Mouse (Mus musculus) bone marrow, adult 2 months (tissue): ENCODE data around the gene Stard3. TPM values are rescaled to one million over a fixed set of nuclear protein-coding genes. Genes with fewer than 3 reads are reported as not detected.
"Not testable (repeated sequence)": the region's sequence is repeated elsewhere in the genome, so short reads cannot be mapped to it uniquely, and the experiment has no call there.

ENCODE experiments used
- H3K27ac ChIP-seq: fragments of 200-500 bp; 2 replicates; pipeline ENCODE4 v1.5.1; 2012; ENCODE audit warnings: low read depth, mild to moderate bottlenecking, control low read depth, inconsistent platforms, low read length; ENCODE audit not compliant: control insufficient read depth, poor library complexity, insufficient read depth
- H3K4me1 ChIP-seq: fragments of 200-500 bp; 2 replicates; pipeline ENCODE4 v1.6.1; 2011; ENCODE audit warnings: low read length; ENCODE audit not compliant: control insufficient read depth, insufficient read depth
- H3K4me3 ChIP-seq: fragments of 200-500 bp; replicated peaks from 2 replicates; pipeline ENCODE3; 2011; ENCODE audit warnings: mild to moderate bottlenecking, low read depth, low read length, control low read depth; ENCODE audit not compliant: control insufficient read depth
- CTCF ChIP-seq: fragments of 200-500 bp; IDR thresholded peaks from 2 replicates; pipeline ENCODE4 v1.5.1; 2011; ENCODE audit warnings: low read length, control low read depth; ENCODE audit not compliant: control insufficient read depth, insufficient read depth
- POLR2A ChIP-seq: fragments of 200-500 bp; IDR thresholded peaks from 2 replicates; pipeline ENCODE4 v1.6.1; 2011; ENCODE audit warnings: low read depth, mild to moderate bottlenecking, control low read depth, low read length, borderline replicate concordance; ENCODE audit not compliant: control insufficient read depth
- WGBS: fragments of 180-500 bp; shearing (Covaris S2); methylation state at CpG from one replicate; pipeline ENCODE4 v1.1.7; 2018; 5-methylcytosine and 5-hydroxymethylcytosine counted together
- polyA plus RNA-seq: library from polyadenylated mRNA; stranded (reverse); fragments of >200 nt; gene quantifications from 2 replicates; pipeline ENCODE4 v1.2.4, GENCODE M21; 2011; ENCODE audit warnings: low replicate concordance; ENCODE audit not compliant: missing spikeins, insufficient read depth, insufficient read length

Stard3 gene
- polyA plus RNA-seq, 1 experiment, result 32.3 TPM

DNA sequence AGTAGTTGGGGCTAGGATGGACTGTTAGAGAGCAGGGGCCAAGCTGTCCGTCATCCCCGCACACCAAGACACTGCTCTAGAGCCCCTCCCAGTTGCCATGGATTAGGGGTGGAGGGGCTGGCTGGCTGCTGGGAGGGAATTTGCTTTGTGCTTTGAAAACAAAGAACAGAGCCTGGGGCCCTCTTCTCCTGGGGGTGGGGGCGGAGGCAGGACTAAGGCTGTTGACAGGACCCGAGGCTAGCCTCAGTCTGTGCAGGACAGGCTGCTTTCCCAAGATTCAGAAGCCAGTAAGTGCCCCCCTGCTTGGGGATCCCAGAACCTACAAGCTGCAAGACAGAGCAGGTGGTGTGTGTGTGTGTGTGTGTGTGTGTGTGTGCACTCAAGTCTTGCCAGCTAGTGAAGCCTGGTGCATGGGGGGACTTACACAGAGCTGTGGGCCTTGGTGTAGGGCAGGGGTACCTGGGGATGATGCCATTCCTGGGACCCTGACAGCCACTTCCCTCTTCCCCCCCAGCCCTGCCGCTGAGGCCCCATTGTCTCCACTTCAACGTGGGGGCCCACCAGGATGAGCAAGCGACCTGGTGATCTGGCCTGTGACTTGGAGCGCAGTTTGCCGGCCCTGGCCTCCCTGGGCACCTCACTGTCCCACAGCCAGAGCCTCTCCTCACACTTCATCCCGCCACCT, 13.5 kb downstream of the Stard3 start:
- TF ChIP-seq POLR2A (no peak), CTCF (no peak)
- no peak overlapping the region for H3K27ac ChIP-seq
- 75% methylated on average over 10 of the region's 10 CpGs for WGBS

DNA sequence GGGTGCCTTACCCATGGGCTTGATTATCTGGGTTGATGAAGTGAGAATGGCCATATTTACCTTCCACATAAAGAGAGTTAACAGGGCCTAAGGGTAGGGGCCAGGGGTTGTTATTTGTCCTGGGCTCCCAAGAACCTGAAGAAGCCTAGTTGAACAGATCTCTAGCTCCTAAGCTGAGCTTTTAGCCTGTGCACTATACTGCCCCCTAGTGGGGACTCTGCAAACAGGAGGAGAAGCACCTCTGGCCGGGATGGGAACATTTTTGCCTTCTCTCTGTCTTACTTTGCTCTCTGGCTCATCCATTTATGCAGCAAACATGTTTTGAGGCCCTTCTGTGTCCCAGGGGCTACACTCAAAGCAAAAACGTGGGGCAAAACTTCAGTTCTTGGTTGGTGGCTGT, 14.2 kb downstream of the Stard3 start:
- Histone ChIP-seq H3K4me3 (no peak overlapping the region), H3K27ac (no peak overlapping the region), H3K4me1 (peaks cover 2% of the 10 kb centered on the region; the same call in 1 of the 2 replicates)
- no peak for TF ChIP-seq POLR2A
- TF ChIP-seq CTCF, result peak; percentile 82
- 16% methylated on average over 2 of the region's 2 CpGs for WGBS

More for the DNA sequence above, 13.5 kb downstream of the Stard3 start:
- H3K4me1 ChIP-seq, result peaks cover 4% of the 10 kb centered on the region; the same call in 1 of the 2 replicates
- no peak overlapping the region for H3K4me3 ChIP-seq

DNA sequence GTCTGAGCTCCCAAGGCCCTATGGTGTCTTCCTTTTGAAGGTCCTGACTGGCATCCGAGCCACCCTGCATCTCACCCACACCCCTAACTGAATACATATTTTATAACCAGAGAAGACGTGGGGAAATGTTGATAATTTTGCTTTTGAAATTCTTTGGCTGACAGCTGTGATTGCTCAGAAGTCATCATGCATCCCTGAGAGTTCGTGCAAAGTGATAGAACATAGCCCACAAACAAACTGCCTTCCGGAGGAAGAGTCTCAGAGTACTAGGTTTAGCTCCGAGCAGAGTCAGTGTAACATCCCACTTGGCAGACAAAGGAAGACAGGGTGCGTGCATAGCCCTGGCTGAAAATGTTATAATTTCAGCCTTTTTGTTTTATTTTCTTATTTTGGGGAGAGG, 15.1 kb downstream of the Stard3 start:
- TF ChIP-seq CTCF (no peak), POLR2A (no peak)
- 90% methylated on average over 6 of the region's 6 CpGs for WGBS
- Histone ChIP-seq H3K4me1 (no peaks in the 10 kb centered on the region), H3K4me3 (no peak overlapping the region), H3K27ac (no peak overlapping the region)

DNA sequence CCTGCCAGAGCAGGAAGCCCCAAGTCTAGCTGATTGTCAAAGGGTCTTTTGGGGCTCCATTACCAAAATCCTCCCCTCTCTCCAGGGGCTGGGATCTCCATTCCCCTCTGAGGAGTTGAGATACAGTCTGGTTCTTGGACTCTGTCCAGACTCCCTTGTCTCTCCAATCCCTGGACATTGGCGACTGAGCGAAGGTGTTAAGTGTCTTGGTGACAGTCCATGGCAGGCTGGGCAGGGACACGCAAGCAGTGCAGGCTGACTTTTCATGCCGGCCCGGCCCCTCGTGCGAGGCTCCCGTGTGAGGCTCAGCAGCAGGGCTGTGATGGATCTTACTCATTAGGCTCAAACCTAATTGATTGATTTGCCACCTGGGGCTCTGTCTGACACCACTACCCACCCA, 16.1 kb downstream of the Stard3 start:
- TF ChIP-seq CTCF (no peak), POLR2A (no peak)
- WGBS, result 90% methylated on average over 8 of the region's 8 CpGs
- Histone ChIP-seq H3K4me1 (no peaks in the 10 kb centered on the region), H3K27ac (no peak overlapping the region), H3K4me3 (no peak overlapping the region)

DNA sequence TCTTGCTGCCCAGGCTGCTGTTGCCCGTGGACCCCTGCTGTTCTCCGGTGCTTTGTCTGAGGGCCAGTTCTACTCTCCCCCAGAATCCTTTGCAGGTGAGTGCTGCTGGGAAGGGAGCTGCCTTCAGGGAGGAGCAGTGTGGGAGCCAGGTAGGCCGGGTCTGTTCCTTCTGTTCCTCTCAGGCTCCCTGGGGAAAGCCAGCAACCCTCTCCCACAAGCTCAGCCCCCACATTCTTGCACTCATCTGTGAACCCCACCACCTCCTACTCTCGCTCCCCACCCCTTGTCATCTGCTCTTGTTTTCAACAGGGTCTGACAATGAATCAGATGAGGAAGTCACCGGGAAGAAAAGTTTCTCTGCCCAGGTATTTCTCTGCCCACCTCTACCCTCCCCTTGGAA, 18.6 kb downstream of the Stard3 start:
- Histone ChIP-seq H3K4me1 (no peaks in the 10 kb centered on the region), H3K27ac (no peak overlapping the region), H3K4me3 (no peak overlapping the region)
- TF ChIP-seq POLR2A, result no peak
- no peak for TF ChIP-seq CTCF
- 78% methylated on average over 5 of the region's 5 CpGs for WGBS

DNA sequence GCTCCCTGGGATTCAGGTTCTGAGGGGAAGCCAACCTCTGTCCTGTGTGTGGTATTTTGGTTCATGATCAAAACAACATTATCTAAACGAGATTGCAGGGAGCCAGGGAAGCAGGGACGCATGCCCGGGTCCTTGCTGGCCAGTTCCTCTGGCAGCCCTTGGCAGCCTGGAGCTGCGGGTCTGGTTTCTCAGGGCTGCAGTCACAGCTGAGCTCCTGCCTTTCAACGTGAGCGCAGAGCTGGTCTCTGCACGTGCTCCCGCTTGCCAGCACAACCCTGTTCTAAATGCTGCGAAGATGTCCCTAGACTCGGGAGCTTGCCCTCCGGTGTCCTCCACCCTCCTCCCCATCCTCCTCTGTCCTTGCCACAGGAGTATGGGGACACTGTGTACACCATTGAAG, 19.6 kb downstream of the Stard3 start:
- no peak overlapping the region for H3K27ac ChIP-seq
- 84% methylated on average over 11 of the region's 11 CpGs for WGBS
- no peak for TF ChIP-seq POLR2A
- no peaks in the 10 kb centered on the region for H3K4me1 ChIP-seq
- no peak overlapping the region for H3K4me3 ChIP-seq

DNA sequence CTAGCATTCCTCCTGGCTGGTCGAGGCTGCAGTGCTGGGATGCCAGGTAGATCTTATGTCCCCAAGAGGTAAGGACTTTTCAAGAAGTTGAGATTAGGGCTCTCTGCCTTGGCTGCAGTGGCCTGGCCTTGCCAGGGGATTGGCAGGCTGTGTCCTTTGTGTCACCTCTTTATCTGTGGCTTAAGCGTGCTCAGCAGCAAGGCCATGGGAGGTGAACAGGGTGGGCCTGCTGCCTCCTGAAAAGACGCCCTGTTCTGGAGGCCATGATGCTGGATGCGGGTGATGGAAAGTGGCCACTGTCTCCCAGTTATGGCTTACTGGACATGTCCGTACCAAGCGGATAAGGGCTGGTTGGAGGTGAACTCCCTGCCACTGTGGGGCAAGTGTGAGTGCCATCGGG, 21.2 kb downstream of the Stard3 start:
- Histone ChIP-seq H3K4me1 (no peaks in the 10 kb centered on the region), H3K4me3 (no peak overlapping the region), H3K27ac (no peak overlapping the region)
- WGBS, result 87% methylated on average over 7 of the region's 7 CpGs
- TF ChIP-seq POLR2A (no peak), CTCF (no peak)

DNA sequence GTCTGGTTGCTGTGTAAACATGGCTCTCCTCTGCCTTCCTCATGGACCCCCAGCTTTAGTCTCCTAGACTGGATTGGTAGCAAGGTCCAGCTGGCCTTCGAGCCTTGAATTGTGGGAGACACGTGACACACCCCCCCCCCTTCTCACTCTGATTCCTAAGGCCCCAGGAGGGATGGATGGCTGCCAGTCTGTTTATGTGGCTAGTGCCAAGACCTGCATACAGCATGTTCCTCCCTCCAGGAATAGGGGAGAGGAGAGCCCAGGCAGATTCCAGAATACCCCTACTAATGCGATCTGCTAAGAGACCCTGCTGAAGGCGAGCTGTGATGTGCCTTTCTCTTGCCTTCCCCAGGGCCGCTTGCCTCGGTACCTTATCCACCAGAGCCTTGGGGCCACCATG, 21.9 kb downstream of the Stard3 start:
- Histone ChIP-seq H3K4me1 (no peaks in the 10 kb centered on the region), H3K4me3 (no peak overlapping the region), H3K27ac (no peak overlapping the region)
- 89% methylated on average over 6 of the region's 6 CpGs for WGBS
- no peak for TF ChIP-seq CTCF
- no peak for TF ChIP-seq POLR2A

DNA sequence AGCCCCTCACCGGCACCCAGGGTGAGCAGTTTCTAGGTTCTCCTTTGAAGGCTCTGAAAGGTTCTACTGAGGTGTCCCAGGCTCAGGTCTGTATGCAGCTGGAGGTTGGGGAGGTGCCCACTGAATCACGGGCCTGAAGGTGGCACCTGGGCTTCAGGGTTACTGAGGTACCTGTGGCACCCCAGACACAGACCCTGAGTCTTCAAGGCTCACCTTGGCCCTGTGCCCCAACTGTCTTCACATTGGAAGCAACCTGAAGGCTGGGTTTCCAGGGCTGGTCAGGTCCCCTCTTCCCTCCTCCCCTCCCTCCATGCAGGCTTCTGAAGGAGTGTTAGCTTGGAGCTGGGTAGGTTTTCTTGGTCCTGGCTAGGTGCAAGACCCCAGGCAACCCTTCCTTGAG, 23.5 kb downstream of the Stard3 start:
- Histone ChIP-seq H3K4me1 (no peaks in the 10 kb centered on the region), H3K27ac (no peak overlapping the region), H3K4me3 (no peak overlapping the region)
- no peak for TF ChIP-seq CTCF
- TF ChIP-seq POLR2A, result no peak
- 89% methylated on average over 2 of the region's 2 CpGs for WGBS

DNA sequence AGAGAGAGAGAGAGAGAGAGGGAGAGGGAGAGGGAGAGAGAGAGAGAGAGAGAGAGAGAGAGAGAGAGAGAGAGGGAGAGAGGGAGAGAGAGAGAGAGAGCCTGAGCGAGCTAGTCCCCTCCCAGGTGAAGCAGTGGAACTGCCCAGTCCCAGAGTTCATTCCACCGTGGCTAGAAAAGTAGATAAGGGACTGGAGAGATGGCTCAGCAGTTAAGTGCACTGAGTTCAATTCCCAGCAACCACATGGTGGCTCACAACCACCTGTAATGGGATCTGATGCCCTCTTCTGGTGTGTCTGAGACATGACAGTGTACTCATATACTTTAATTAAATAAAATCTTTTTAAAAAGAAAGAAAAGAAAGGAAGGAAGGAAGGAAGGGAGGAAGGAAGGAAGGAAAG, 24.2 kb downstream of the Stard3 start:
- WGBS, result 60% methylated on average over 2 of the region's 2 CpGs
- not testable (repeated sequence) for H3K27ac ChIP-seq, H3K4me1 ChIP-seq, H3K4me3 ChIP-seq
